Mouse (Mus musculus) forebrain, embryonic 14.5 days (tissue): ENCODE results near the gene Gm10715. TPM values are rescaled to one million over a fixed set of nuclear protein-coding genes. Genes with fewer than 3 reads are reported as not detected.
"Not testable (repeated sequence)": the region's sequence is repeated elsewhere in the genome, so short reads cannot be mapped to it uniquely, and the experiment has no call there.

Experiments used
- ATAC-seq: fragments of 200-750 bp; cut with Nextera tagmentation; 2 replicates; pipeline ENCODE4 v1.8.0; 2017; ENCODE audit warnings: mild to moderate bottlenecking, moderate library complexity
- DNase-seq: peaks from one replicate; pipeline ENCODE4 v3.0.0-alpha.2; 2015; ENCODE audit warnings: low spot score
- H3K27ac ChIP-seq: fragments of 300-500 bp; sonication (generic); 2 replicates; pipeline ENCODE4 v1.5.1; 2014; ENCODE audit warnings: low read depth, mild to moderate bottlenecking, control low read depth, low read length, moderate library complexity
- H3K27me3 ChIP-seq: fragments of 300-500 bp; sonication (generic); replicated peaks from 2 replicates; pipeline ENCODE4 v1.6.1; 2014; ENCODE audit warnings: low read length, control low read depth, mixed read lengths; ENCODE audit not compliant: control insufficient read depth, insufficient read depth
- H3K36me3 ChIP-seq: fragments of 300-500 bp; sonication (generic); 2 replicates; pipeline ENCODE4 v1.6.1; 2014; ENCODE audit warnings: low read length, control low read depth; ENCODE audit not compliant: control insufficient read depth, insufficient read depth
- H3K4me1 ChIP-seq: fragments of 300-500 bp; sonication (generic); 2 replicates; pipeline ENCODE4 v1.6.1; 2014; ENCODE audit warnings: antibody characterized with exemption, low read length, control low read depth; ENCODE audit not compliant: control insufficient read depth, insufficient read depth
- H3K4me2 ChIP-seq: fragments of 300-500 bp; sonication (generic); 2 replicates; pipeline ENCODE4 v1.6.1; 2014; ENCODE audit warnings: mild to moderate bottlenecking, control low read depth, low read length
- H3K4me3 ChIP-seq: fragments of 300-500 bp; sonication (generic); 2 replicates; pipeline ENCODE4 v1.5.1; 2014; ENCODE audit warnings: low read depth, low read length, control low read depth
- H3K9ac ChIP-seq: fragments of 300-500 bp; sonication (generic); 2 replicates; pipeline ENCODE4 v1.6.1; 2014; ENCODE audit warnings: mild to moderate bottlenecking, low read length, control low read depth, moderate library complexity
- H3K9me3 ChIP-seq: fragments of 300-500 bp; sonication (generic); replicated peaks from 2 replicates; pipeline ENCODE4 v1.6.1; 2016; ENCODE audit warnings: low read length, control low read depth, mixed read lengths; ENCODE audit not compliant: control insufficient read depth
- WGBS: fragments of 180-500 bp; shearing (Covaris S2); extraction: QIAGEN DNeasy Blood & Tissue Kit; methylation state at CpG from one replicate; pipeline ENCODE4 v1.1.7; 2014; 5-methylcytosine and 5-hydroxymethylcytosine counted together
- microRNA-seq: library from miRNA; unstranded; fragments of <30 nt; microRNA quantifications from one replicate; pipeline ENCODE4, GENCODE M21; 2016
- polyA plus RNA-seq: library from polyadenylated mRNA; unstranded; fragments of >200 nt; fragmentation: Nextera tagmentation; extraction: Ambion mirVana; gene quantifications from 2 replicates; pipeline ENCODE4 v1.2.1, GENCODE M21; 2014

Gene Gm10715
- polyA plus RNA-seq, 1 experiment from 2014 or later = not detected

GRCm38 (mm10) chr9:3030677-3031318, 5.9 kb upstream of the Gm10715 start:
- not testable (repeated sequence) for H3K9me3 ChIP-seq, H3K4me1 ChIP-seq, H3K27me3 ChIP-seq, H3K36me3 ChIP-seq, H3K9ac ChIP-seq, H3K4me2 ChIP-seq, ATAC-seq, H3K4me3 ChIP-seq, H3K27ac ChIP-seq
- WGBS = 71% methylated on average over 2 of the region's 10 CpGs
- DNase-seq = peak; percentile 80

GRCm38 (mm10) chr9:3034299-3034698, 2.4 kb upstream of the Gm10715 start, which contains the start of gene Gm17535:
Gene Gm17535, plus strand, starts transcription at chr9:3034599.
- DNase-seq, H3K4me1 ChIP-seq, H3K27me3 ChIP-seq, H3K36me3 ChIP-seq, H3K9ac ChIP-seq, H3K4me2 ChIP-seq, H3K9me3 ChIP-seq, H3K27ac ChIP-seq, H3K4me3 ChIP-seq, ATAC-seq: not testable (repeated sequence)
- no CpG with 5 or more reads among the region's 8 CpGs for WGBS

- H3K4me3 ChIP-seq, H3K27me3 ChIP-seq, H3K4me2 ChIP-seq, H3K4me1 ChIP-seq, H3K27ac ChIP-seq, H3K9me3 ChIP-seq, ATAC-seq, H3K36me3 ChIP-seq, H3K9ac ChIP-seq, DNase-seq: not testable (repeated sequence)
- 73% methylated on average over 4 of the region's 4 CpGs for WGBS
These were observed 1.5 kb downstream of the Gm10715 start for GRCm38 (mm10) chr9:3038161-3038560.

Small RNAs within 50 kb of the gene (microRNA-seq; reads per million reads assigned to microRNA genes)
- not detected for gene Mir101c

Other genes with a start within 250 kb of the Gm10715 start
- not detected in 2 replicates for gene Gm10722, start 36.0 kb upstream of the Gm10715 start, polyA plus RNA-seq
- gene Gm11168, start 33.5 kb upstream of the Gm10715 start, polyA plus RNA-seq = not detected in 2 replicates
- gene Gm10721, start 23.7 kb upstream of the Gm10715 start, polyA plus RNA-seq = not detected in 2 replicates
- gene Gm10720, start 21.2 kb upstream of the Gm10715 start, polyA plus RNA-seq = not detected in 2 replicates
- gene Gm10719, start 19.5 kb upstream of the Gm10715 start, polyA plus RNA-seq = not detected in 2 replicates
- gene Gm10718, start 13.3 kb upstream of the Gm10715 start, polyA plus RNA-seq = not detected in 2 replicates
- not detected in 2 replicates for gene Gm10717, start 11.5 kb upstream of the Gm10715 start, polyA plus RNA-seq
- not detected in 2 replicates for gene Gm17535, start 2.3 kb upstream of the Gm10715 start, polyA plus RNA-seq